Mouse (Mus musculus): ENCODE measurements around the gene Fbxo6. TPM values are rescaled to one million over a fixed set of nuclear protein-coding genes. Genes with fewer than 3 reads are reported as not detected.

Fbxo6 gene
- total and polyA plus RNA-seq, 2 experiments from 2014 or later, result 31.6 to 84.6 TPM

DNA sequence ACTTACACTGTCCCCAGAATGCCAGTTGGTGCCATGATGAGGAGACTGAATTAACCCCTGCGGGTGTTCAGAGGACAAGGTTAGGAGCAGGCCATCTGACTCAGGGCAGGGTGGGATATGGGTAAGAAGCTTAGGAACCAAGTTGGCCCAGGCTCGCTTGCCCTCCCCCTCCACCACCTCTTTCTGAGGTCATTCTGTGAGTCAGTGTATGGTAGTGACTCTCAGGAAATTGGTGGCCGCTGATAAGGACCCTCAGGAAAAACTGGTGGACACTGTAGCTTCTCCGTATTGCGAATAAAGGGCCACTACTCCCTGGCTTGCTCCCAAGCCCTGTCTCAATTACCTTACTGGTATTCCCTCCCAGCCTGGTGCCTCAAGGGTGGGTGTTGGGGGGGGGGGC lies 42.7 kb downstream of the Fbxo6 start:
- Histone ChIP-seq H3K4me1 (ENCODE audit: control insufficient read depth, insufficient read depth) (no peaks in the 10 kb centered on the region), H3K27me3 (ENCODE audit: control insufficient read depth, insufficient read depth, low read length) (no peaks in the 10 kb centered on the region), H3K9me3 (replicated peaks; ENCODE audit: control insufficient read depth, low read length) (no peaks in the 10 kb centered on the region), H3K4me2 (ENCODE audit: low read depth, low read length) (no peak overlapping the region), H3K4me3 (ENCODE audit: low read depth, low read length) (no peak overlapping the region), H3K36me3 (replicated peaks; ENCODE audit: control insufficient read depth, insufficient read depth, low read length) (no peaks in the 10 kb centered on the region), H3K27ac (ENCODE audit: low read depth) (no peak overlapping the region), H3K9ac (replicated peaks; ENCODE audit: low read depth, low read length) (no peak overlapping the region)
- DNase-seq (ENCODE audit: low spot score) (no peak), ATAC-seq (ENCODE audit: insufficient read depth, low read depth) (no peak)
- 52% methylated on average over 5 of the region's 5 CpGs for WGBS
- TF ChIP-seq EP300 (IDR thresholded peaks at IDR 0.05; ENCODE audit: low read depth) (no peak), CTCF (IDR thresholded peaks at IDR 0.05; ENCODE audit: low read depth) (no peak)

DNA sequence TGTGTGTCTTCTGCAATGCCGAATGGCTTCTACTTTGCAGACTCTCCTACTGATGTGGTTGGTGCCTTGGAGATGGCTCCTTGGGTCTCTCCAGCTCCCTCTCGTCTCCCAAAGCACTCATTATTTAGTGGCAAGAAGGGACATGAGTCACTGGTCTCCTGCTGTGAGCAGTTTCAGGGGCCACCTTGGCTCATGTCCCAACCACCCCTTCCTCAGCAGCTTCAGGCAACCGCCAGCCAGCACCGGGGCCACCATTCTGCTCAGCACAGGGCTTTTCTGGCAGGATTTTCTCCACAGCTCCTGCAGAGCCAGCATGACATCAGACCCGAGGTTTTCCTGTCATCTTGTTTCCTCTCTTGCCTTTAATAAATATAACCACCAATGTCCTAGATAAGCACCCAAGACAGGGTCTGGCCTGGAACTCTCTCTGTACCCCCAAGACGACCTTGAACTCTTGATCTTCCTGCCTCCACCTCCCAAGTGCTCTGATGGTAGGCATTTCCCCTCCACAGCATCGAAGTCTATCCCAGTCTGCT lies 43.3 kb downstream of the Fbxo6 start:
- 43% methylated on average over 7 of the region's 7 CpGs for WGBS
- H3K27ac ChIP-seq (ENCODE audit: low read depth), result no peak overlapping the region
- DNase-seq (ENCODE audit: low spot score), result no peak
- H3K4me2 ChIP-seq (ENCODE audit: low read depth, low read length), result no peak overlapping the region
- H3K36me3 ChIP-seq (replicated peaks; ENCODE audit: control insufficient read depth, insufficient read depth, low read length), result no peaks in the 10 kb centered on the region
- no peak overlapping the region for H3K9ac ChIP-seq (replicated peaks; ENCODE audit: low read depth, low read length)
- no peak for ATAC-seq (ENCODE audit: insufficient read depth, low read depth)
- TF ChIP-seq EP300 (IDR thresholded peaks at IDR 0.05; ENCODE audit: low read depth) (no peak), CTCF (IDR thresholded peaks at IDR 0.05; ENCODE audit: low read depth) (no peak)
- no peaks in the 10 kb centered on the region for H3K9me3 ChIP-seq (replicated peaks; ENCODE audit: control insufficient read depth, low read length)
- no peaks in the 10 kb centered on the region for H3K4me1 ChIP-seq (ENCODE audit: control insufficient read depth, insufficient read depth)
- no peak overlapping the region for H3K4me3 ChIP-seq (ENCODE audit: low read depth, low read length)
- H3K27me3 ChIP-seq (ENCODE audit: control insufficient read depth, insufficient read depth, low read length), result no peaks in the 10 kb centered on the region

DNA sequence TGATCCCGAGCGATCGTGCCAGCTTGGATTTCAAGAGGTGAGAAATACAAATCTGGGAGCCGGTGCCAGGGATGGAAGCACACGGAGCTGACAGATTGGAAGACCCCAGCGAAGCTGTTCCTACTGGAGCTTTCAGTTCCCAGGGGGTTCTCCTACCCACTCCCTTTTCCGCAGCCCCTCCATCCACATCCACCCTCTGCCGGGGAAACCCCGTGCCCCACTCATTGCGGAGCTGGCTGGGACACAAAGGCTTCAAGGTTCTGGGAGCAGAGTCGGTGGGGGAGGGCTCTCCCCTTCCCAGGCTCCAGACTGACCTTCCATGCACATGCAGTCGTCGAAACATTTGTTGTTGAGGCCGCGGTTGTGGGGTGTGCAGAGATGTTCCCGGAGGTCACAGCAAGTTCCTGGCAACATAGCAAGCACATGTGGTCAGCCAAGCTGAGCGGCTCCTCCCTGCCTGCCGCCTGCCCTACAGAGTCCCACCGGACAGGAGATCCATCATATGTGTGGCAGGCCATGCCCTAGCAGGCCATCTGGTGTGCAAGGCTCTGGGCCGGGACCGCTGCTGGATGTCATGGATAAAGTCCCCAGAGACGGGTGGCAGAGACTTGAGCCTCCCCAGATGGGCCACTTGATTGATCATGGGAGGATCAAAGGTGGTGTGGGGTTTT lies 44.2 kb downstream of the Fbxo6 start:
- DNase-seq (ENCODE audit: low spot score), result no peak
- no peak overlapping the region for H3K27ac ChIP-seq (ENCODE audit: low read depth)
- H3K36me3 ChIP-seq (replicated peaks; ENCODE audit: control insufficient read depth, insufficient read depth, low read length), result no peaks in the 10 kb centered on the region
- no peak overlapping the region for H3K9ac ChIP-seq (replicated peaks; ENCODE audit: low read depth, low read length)
- no peaks in the 10 kb centered on the region for H3K4me1 ChIP-seq (ENCODE audit: control insufficient read depth, insufficient read depth)
- TF ChIP-seq EP300 (IDR thresholded peaks at IDR 0.05; ENCODE audit: low read depth), result no peak
- TF ChIP-seq CTCF (IDR thresholded peaks at IDR 0.05; ENCODE audit: low read depth), result no peak
- H3K27me3 ChIP-seq (ENCODE audit: control insufficient read depth, insufficient read depth, low read length), result no peaks in the 10 kb centered on the region
- no peak for ATAC-seq (ENCODE audit: insufficient read depth, low read depth)
- no peaks in the 10 kb centered on the region for H3K9me3 ChIP-seq (replicated peaks; ENCODE audit: control insufficient read depth, low read length)
- no peak overlapping the region for H3K4me2 ChIP-seq (ENCODE audit: low read depth, low read length)
- no peak overlapping the region for H3K4me3 ChIP-seq (ENCODE audit: low read depth, low read length)
- WGBS, result 49% methylated on average over 22 of the region's 22 CpGs

DNA sequence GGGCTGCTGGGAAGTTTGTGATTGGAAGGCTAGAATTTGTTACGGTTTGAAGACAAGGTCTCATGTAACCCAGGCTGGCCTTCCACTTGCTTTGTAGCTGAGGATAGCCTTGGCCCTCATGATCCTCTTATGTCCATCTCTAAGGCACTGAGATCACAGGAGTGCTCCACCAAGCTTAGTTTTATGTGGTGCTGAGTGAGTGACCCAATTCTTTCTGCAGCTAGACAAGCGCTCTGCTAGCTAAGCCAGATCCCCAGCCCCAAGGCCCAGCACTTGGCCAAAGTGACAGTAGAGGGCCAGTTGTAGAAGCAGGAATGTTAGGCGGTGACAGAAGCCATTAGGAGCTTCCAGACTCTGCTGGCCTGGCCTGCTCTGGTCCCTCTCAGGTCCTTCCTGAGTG lies 47.8 kb downstream of the Fbxo6 start:
- WGBS, result 71% methylated on average over 3 of the region's 3 CpGs
- ATAC-seq (ENCODE audit: insufficient read depth, low read depth) (no peak), DNase-seq (ENCODE audit: low spot score) (no peak)
- Histone ChIP-seq H3K4me3 (ENCODE audit: low read depth, low read length) (no peak overlapping the region), H3K4me1 (ENCODE audit: control insufficient read depth, insufficient read depth) (no peaks in the 10 kb centered on the region), H3K9me3 (replicated peaks; ENCODE audit: control insufficient read depth, low read length) (no peaks in the 10 kb centered on the region), H3K36me3 (replicated peaks; ENCODE audit: control insufficient read depth, insufficient read depth, low read length) (no peaks in the 10 kb centered on the region), H3K4me2 (ENCODE audit: low read depth, low read length) (no peak overlapping the region), H3K27me3 (ENCODE audit: control insufficient read depth, insufficient read depth, low read length) (0 out of 2 replicates have a peak, but pooled peaks cover 5% of the 10 kb centered on the region), H3K9ac (replicated peaks; ENCODE audit: low read depth, low read length) (no peak overlapping the region), H3K27ac (ENCODE audit: low read depth) (no peak overlapping the region)
- TF ChIP-seq CTCF (IDR thresholded peaks at IDR 0.05; ENCODE audit: low read depth) (no peak), EP300 (IDR thresholded peaks at IDR 0.05; ENCODE audit: low read depth) (no peak)

DNA sequence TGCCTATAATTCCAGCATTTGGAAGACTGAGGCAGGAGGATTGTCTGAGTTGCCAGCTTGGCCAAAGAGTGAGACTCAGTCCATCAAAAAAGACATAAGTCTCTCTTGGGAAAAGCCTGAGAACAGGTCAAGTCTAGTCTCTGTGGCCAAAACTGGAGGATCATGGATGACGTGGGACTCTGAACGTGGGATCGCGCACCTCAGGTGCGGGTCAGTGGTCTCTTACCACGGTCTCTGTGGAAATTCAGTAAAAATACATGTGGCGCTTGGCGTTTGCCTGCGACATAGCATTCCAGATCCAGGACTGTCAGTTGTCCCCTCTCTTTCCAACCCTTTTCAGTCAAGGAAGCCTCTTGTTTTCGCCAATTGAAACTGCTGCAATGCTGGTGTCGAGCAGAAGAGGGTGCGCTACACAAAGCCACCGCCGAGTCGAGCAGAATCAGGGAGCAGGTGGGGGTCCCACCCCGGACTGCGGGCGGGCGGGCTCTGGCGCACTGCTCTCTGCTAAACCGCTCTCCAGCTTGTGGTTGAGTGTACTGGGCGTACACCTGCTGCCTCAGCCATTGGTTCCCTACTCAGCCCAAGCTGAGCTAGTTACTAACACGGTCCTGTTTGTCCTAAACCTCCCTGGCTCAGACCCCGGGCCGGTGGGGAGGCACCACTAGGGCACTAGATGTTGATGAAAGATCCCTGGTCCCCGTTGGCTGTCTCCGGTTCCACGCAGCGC lies 50.0 kb downstream of the Fbxo6 start:
- WGBS, result 16% methylated on average over 29 of the region's 29 CpGs
- TF ChIP-seq CTCF (IDR thresholded peaks at IDR 0.05; ENCODE audit: low read depth) (peak; percentile 67), EP300 (IDR thresholded peaks at IDR 0.05; ENCODE audit: low read depth) (no peak)
- Histone ChIP-seq H3K36me3 (replicated peaks; ENCODE audit: control insufficient read depth, insufficient read depth, low read length) (no peaks in the 10 kb centered on the region), H3K4me3 (ENCODE audit: low read depth, low read length) (peak overlapping the region; percentile 26), H3K27ac (ENCODE audit: low read depth) (no peak overlapping the region), H3K9me3 (replicated peaks; ENCODE audit: control insufficient read depth, low read length) (no peaks in the 10 kb centered on the region), H3K4me2 (ENCODE audit: low read depth, low read length) (peak overlapping the region; percentile 60), H3K27me3 (ENCODE audit: control insufficient read depth, insufficient read depth, low read length) (0 out of 2 replicates have a peak, but pooled peaks cover 5% of the 10 kb centered on the region), H3K9ac (replicated peaks; ENCODE audit: low read depth, low read length) (0 out of 2 replicates have a peak overlapping the region, but pooled peaks have one; percentile 34), H3K4me1 (ENCODE audit: control insufficient read depth, insufficient read depth) (no peaks in the 10 kb centered on the region)
- DNase-seq (ENCODE audit: low spot score) (peak; percentile 56), ATAC-seq (ENCODE audit: insufficient read depth, low read depth) (peak; percentile 64)
